Mouse (Mus musculus) heart, adult 9 months (tissue): ENCODE measurements at regions not wholly inside any gene's neighbourhood (a gene's known extent, or its start where the extent isn't known, plus 50 kb on each side); places are given as distances from the start of the nearest gene placed in this dataset.

ENCODE experiments used
- DNase-seq, 2 experiments: peaks; one replicate each; pipeline ENCODE4 v3.0.0; 2022; ENCODE audit warnings: low spot score in 2 of 2

- no peak for DNase-seq
These were observed 226.2 kb downstream of the Sp3 start for GRCm38 (mm10) chr2:72753788-72754713.

GRCm38 (mm10) chr2:72763454-72763853, 216.8 kb downstream of the Sp3 start:
- DNase-seq, result no peak

DNA sequence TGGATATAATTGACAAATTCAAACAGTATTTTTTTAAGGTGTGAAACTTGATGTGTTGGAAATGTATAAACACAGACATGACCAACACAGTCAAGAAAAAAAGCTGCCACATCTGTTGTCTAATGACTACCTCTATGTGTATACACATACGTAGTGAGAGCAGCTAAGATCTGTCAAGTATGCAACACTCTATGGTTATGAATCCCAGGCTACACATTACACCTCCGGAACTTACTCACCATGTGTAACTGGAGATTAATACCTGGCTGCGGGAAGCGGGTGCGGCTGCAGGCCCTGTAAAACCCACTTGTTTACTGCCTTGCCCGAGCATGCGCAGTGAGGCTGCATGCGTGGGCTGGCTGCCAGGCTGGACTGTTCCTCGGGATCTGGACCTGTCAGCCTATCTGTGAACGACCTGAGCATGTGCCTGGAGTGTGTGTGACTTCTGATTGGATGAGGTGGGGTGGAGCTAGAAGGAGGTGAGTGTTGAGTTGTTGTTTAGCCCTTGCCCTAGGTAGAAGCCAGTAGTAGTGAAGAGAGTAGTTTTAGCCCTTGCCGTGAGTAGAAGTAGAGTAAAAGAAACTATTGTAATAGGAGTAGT, 211.1 kb downstream of the Sp3 start:
- DNase-seq, result no peak

GRCm38 (mm10) chr2:72773401-72773800, 206.8 kb downstream of the Sp3 start:
- no peak for DNase-seq

GRCm38 (mm10) chr2:72777330-72777729, 202.9 kb downstream of the Sp3 start:
- no peak for DNase-seq

GRCm38 (mm10) chr2:72777806-72778510, 202.3 kb downstream of the Sp3 start:
- peak; percentile 10 to 12 for DNase-seq

- DNase-seq, result no peak
These were observed 200.7 kb downstream of the Sp3 start for GRCm38 (mm10) chr2:72779268-72780163.

- DNase-seq, result no peak
These were observed 198.6 kb downstream of the Sp3 start for GRCm38 (mm10) chr2:72781369-72782275.

GRCm38 (mm10) chr2:72782355-72782754, 197.9 kb downstream of the Sp3 start:
- no peak for DNase-seq

DNA sequence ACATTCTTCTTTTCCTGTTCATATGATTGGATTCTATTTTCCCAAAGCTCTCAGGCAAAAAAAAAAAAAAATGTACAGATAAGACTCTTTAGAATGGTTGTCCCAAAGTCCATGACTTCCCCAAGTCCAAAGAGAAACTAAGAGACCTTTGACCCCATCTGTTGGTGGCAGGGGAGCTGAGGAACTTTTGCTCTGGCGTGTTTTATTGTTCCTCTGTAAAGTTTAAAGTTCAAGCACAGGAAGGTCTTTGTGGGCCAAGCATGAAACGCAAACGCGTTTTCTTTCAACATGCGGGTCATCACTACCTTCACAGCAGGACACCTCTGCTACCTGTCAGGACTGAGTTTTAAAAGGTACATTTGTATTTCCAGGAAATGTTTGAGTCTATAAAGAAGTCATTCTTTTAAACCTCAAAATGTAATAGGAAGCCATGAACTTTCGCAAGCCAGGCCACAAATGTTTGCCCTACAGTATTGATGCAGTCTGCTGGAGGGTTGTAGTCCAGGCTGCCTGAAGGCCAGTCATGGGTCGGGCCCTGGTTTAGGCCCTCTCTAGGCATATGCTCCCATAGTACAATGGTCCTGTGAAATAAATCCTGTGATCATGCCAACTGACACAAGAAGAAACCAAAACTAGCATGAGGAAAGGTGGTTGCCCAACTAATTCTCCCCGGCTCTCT, 194.7 kb downstream of the Sp3 start:
- no peak for DNase-seq

- peak; percentile 13 to 23 for DNase-seq
These were observed 194.1 kb downstream of the Sp3 start for GRCm38 (mm10) chr2:72786044-72786737.

DNA sequence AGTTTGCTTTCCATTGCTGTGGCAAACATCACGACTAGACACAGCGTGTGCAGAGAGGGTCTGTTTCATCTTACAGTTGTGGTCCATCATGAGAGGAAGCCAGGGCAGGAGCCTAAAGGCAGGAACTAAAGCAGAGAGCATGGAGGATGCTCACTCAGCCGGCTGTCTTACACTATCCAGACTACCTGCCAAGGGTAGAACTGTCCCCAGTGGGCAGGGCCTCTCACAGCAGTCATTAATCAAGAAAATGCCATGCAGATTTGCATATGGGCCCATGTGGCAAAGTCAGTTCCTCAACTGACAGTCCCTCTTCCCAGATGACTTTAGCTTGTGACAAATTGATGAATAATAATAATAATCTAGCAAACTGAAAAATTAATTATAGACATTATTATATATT, 192.6 kb downstream of the Sp3 start:
- DNase-seq, result no peak

DNA sequence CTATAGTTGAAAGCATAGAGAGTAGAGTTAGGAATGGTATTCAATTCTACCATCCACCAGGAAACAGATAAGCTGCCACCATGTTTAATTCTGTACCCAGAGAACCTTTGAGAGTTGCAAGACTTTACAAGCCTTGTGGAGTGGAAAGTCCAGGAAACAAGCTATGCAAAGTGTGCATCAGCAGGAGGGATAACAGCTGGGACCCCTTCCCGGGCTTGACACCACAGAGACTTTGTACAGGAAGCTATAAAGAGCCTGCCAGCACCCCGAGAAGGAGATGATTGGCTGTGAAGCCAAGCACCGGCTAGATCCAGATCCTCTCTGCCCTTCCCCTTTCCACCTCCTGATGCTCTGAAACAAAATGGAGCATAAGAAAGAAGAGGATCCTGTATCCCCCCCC, 188.8 kb downstream of the Sp3 start:
- no peak for DNase-seq

- no peak for DNase-seq
These were observed 186.8 kb downstream of the Sp3 start for GRCm38 (mm10) chr2:72793424-72793823.

- no peak for DNase-seq
These were observed 185.7 kb downstream of the Sp3 start for GRCm38 (mm10) chr2:72794501-72794900.

DNA sequence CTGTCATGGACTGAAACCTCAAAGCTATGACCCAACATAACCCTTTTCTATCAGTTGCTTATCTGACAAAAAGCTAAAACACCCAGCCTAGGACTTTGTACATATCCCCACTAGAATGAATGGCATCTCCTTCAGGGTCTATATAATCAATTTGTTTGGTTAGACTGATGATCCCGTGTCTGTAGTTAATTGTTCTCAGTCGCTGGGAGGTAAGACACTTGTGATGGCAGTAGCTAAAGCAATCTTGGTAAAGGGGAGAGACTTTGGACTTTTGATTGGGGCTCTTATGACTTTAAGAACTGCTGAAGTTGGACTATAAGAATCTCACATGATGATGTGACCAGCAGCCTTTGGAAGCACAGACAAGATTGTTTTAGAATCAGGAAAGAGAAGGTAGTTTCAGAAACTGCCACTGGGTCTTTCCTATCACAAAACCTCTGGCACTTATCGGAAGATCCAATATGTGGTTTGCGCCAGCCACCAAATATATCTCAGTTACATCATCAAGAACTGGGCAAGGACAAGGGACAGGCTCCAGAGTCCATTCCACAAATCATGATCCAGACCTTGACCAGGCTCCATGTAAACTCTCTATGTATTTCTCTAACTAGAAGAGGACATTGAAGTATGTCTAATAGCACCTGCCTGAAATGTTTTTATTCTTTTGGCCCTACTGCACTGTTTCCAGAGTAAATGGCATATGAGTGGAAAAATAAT, 183.1 kb downstream of the Sp3 start:
- DNase-seq, result no peak

DNA sequence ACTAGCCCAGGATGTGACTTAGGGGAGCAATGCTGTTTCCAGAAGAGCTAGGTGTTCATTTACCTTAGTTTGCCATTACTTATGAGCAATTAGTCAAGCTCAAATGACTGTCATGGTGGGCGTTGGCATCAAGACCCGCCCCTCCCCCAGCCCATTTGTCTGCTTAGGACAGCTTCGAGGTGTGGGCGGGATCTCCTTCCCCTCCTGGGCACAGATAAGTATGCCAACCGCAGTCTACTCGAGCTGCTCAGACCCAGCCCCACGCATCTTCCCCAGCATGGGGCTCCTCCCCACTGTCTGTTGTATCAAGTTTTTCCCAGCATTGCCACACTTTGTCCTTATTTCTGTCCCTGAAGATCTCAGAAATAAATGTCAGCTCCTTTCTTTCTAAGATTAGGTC, 179.6 kb downstream of the Sp3 start:
- no peak for DNase-seq

DNA sequence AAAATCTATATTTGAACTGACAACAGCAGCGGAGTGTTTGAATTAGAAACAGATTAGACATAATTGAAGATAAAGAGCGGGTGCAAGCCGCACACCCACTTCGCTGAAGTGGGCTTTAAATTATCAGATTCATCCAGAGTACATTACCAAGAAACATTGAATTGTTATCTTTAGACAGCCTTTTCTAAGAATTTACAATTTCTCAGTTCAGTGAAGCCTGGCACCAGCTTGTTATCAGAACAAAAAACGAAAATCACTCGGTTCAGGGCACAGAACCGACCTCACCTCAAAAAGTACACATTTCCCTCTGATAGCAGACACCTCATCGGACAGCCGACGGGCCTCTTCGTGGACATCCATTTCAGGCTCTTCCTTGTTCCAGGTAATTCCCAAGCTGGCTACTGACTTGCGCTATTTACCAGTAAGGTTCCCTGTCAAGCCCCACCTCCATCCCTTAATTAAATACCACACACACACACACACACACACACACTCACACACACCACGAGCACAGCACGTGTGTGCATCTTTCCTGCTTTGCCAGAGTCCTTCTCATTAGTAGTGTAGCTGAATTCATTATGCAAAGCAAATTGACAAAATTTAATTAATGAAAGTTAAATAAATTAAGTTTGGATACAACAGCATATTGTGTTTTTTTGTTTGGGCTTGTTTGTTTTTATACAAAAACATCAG, 166.8 kb downstream of the Sp3 start:
- no peak for DNase-seq
